Comparison of ENCODE assay signal across 8 mouse cellular contexts in the genomic region with DNA sequence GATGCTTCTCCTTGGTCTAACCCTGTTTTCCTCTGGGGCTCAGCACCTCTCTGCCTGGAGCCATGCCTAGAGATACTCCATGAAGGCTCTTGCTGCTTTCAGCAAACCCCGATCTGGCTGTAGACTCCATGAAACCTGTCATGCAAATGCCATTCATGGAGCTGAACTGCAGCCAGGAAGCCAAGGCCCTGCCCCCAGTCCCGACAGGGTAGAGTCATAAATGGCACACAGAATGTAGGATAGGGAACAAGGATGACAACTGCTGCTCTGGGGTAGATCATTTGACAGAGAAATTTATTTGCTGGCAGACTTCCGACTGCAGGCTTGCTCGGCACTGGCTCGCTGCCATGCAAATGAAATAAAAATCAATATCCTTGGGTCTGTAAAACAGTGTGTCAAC.
A peak's percentile ranks its signal among the peaks of the same experiment; 100 is the strongest.
DNase-seq lines count a peak whose midpoint lies in the region; ATAC-seq lines count a peak whose summit lies in the region.

No protein-coding gene starts in this region.

- no peaks in the 10 kb centered on the region for H3K27me3 ChIP-seq in heart, embryonic 11.5 days (ENCODE audit: control insufficient read depth, insufficient read depth, low read length)
- no peaks in the 10 kb centered on the region for H3K27me3 ChIP-seq in forebrain, embryonic 12.5 days
- no peaks in the 10 kb centered on the region for H3K27me3 ChIP-seq in kidney, embryonic 15.5 days
- H3K27me3 ChIP-seq in midbrain, embryonic 12.5 days: no peaks in the 10 kb centered on the region

- H3K9ac ChIP-seq in heart, embryonic 11.5 days (ENCODE audit: low read depth, low read length): peak overlapping the region; percentile 12; the same call in 1 of the 2 replicates
- no peak overlapping the region for H3K9ac ChIP-seq in forebrain, embryonic 12.5 days
- H3K9ac ChIP-seq in kidney, embryonic 15.5 days: no peak overlapping the region
- no peak overlapping the region; the same call in 1 of the 2 replicates for H3K9ac ChIP-seq in midbrain, embryonic 12.5 days (replicated peaks)

- no peak for ATAC-seq in heart, embryonic 11.5 days (replicated peaks; ENCODE audit: insufficient number of reproducible peaks, low FRiP score, low TSS enrichment)
- peak; percentile 47 for ATAC-seq in forebrain, embryonic 12.5 days (ENCODE audit: low FRiP score)
- ATAC-seq in kidney, embryonic 15.5 days (replicated peaks; ENCODE audit: low FRiP score): 0 out of 2 replicates have a peak, but pooled peaks have one; percentile 35
- ATAC-seq in midbrain, embryonic 12.5 days (ENCODE audit: low FRiP score, low read depth): no peak
- ATAC-seq in megakaryocyte progenitor cell, adult 5-6 weeks (replicated peaks; ENCODE audit: poor library complexity): no peak

- no peaks in the 10 kb centered on the region for H3K9me3 ChIP-seq in heart, embryonic 11.5 days (replicated peaks; ENCODE audit: control insufficient read depth, low read length)
- H3K9me3 ChIP-seq in forebrain, embryonic 12.5 days: no peaks in the 10 kb centered on the region
- no peaks in the 10 kb centered on the region for H3K9me3 ChIP-seq in kidney, embryonic 15.5 days (replicated peaks)
- H3K9me3 ChIP-seq in midbrain, embryonic 12.5 days: no peaks in the 10 kb centered on the region

- peak overlapping the region; percentile 54; the same call in 1 of the 2 replicates for H3K27ac ChIP-seq in heart, embryonic 11.5 days (ENCODE audit: low read depth, low read length)
- H3K27ac ChIP-seq in forebrain, embryonic 12.5 days: peak overlapping the region; percentile 75
- peak overlapping the region; percentile 65 for H3K27ac ChIP-seq in kidney, embryonic 15.5 days
- peak overlapping the region; percentile 66 for H3K27ac ChIP-seq in midbrain, embryonic 12.5 days (replicated peaks)

- DNase-seq in heart, adult 8-10 months (ENCODE audit: low spot score): no peak
- DNase-seq in adrenal gland, postnatal 10 days: peak; percentile 72
- DNase-seq in natural killer cell, adult 2 months (ENCODE audit: low spot score in 2 of 2): no peak

- no peak overlapping the region for H3K4me3 ChIP-seq in heart, embryonic 11.5 days (ENCODE audit: low read depth, low read length)
- H3K4me3 ChIP-seq in forebrain, embryonic 12.5 days (replicated peaks): no peak overlapping the region
- H3K4me3 ChIP-seq in kidney, embryonic 15.5 days (replicated peaks): no peak overlapping the region
- no peak overlapping the region for H3K4me3 ChIP-seq in midbrain, embryonic 12.5 days

- no peak overlapping the region for H3K4me2 ChIP-seq in heart, embryonic 11.5 days
- H3K4me2 ChIP-seq in forebrain, embryonic 12.5 days: peak overlapping the region; percentile 4; the same call in 1 of the 2 replicates
- H3K4me2 ChIP-seq in kidney, embryonic 15.5 days: no peak overlapping the region
- 0 out of 2 replicates have a peak overlapping the region, but pooled peaks have one; percentile 1 for H3K4me2 ChIP-seq in midbrain, embryonic 12.5 days (replicated peaks)

- H3K36me3 ChIP-seq in heart, embryonic 11.5 days (ENCODE audit: control insufficient read depth, insufficient read depth, low read length): 0 out of 2 replicates have a peak, but pooled peaks cover 4% of the 10 kb centered on the region
- H3K36me3 ChIP-seq in forebrain, embryonic 12.5 days (replicated peaks): peaks cover 6% of the 10 kb centered on the region; the same call in 1 of the 2 replicates
- peaks cover 36% of the 10 kb centered on the region for H3K36me3 ChIP-seq in kidney, embryonic 15.5 days
- H3K36me3 ChIP-seq in midbrain, embryonic 12.5 days: peaks cover 4% of the 10 kb centered on the region; the same call in 1 of the 2 replicates

- 60% methylated on average over 5 of the region's 5 CpGs for WGBS in heart, embryonic 11.5 days (ENCODE audit: insufficient replicate concordance)
- WGBS in forebrain, embryonic 12.5 days: 45% methylated on average over 5 of the region's 5 CpGs
- 29% methylated on average over 5 of the region's 5 CpGs for WGBS in kidney, embryonic 15.5 days
- WGBS in midbrain, embryonic 12.5 days: 47% methylated on average over 5 of the region's 5 CpGs

- peaks cover 68% of the 10 kb centered on the region for H3K4me1 ChIP-seq in heart, embryonic 11.5 days (ENCODE audit: control insufficient read depth, insufficient read depth, low read length)
- peaks cover 78% of the 10 kb centered on the region for H3K4me1 ChIP-seq in forebrain, embryonic 12.5 days
- peaks cover 77% of the 10 kb centered on the region for H3K4me1 ChIP-seq in kidney, embryonic 15.5 days
- peaks cover 71% of the 10 kb centered on the region for H3K4me1 ChIP-seq in midbrain, embryonic 12.5 days

Comparison
In these comparisons a context has a peak if more than half of its experiments do, and no peak if none do; other contexts are left out.
1. ATAC-seq: peak in forebrain, embryonic 12.5 days (single experiment) and kidney, embryonic 15.5 days (single experiment); none in heart, embryonic 11.5 days (single experiment), midbrain, embryonic 12.5 days (single experiment) and megakaryocyte progenitor cell, adult 5-6 weeks (single experiment).
2. H3K4me2 ChIP-seq: peak in forebrain, embryonic 12.5 days (single experiment) and midbrain, embryonic 12.5 days (single experiment); none in heart, embryonic 11.5 days (single experiment) and kidney, embryonic 15.5 days (single experiment).
3. Peak in every context shown above with its lines, with median percentiles within 50 percentile points of each other: H3K27ac ChIP-seq.